Mouse (Mus musculus) MEL (cell line): ENCODE measurements at regions not wholly inside any gene's neighbourhood (a gene's known extent, or its start where the extent isn't known, plus 50 kb on each side); places are given as distances from the start of the nearest gene placed in this dataset.
A peak's percentile ranks its signal among the peaks of the same experiment; 100 is the strongest.

ENCODE experiments used
- DNase-seq: peaks from one replicate; pipeline ENCODE4 v3.0.0; 2011; ENCODE audit warnings: low read depth, low spot score
- H3K27ac ChIP-seq: 2 replicates; pipeline ENCODE4 v1.5.1; 2012; ENCODE audit warnings: low read depth, mild to moderate bottlenecking, control low read depth, low read length, moderate library complexity; ENCODE audit not compliant: control insufficient read depth
- H3K27me3 ChIP-seq, 2 experiments: fragments of 150-350 bp in 1 of 2; sonication (generic) in 1 of 2; 2 replicates each; pipeline ENCODE4 v1.6.1; 2012; ENCODE audit warnings: low read length in 2 of 2, mild to moderate bottlenecking in 2 of 2, improper control_type of control experiment in 1 of 2, moderate library complexity in 1 of 2; ENCODE audit not compliant: insufficient read depth in 2 of 2, control insufficient read depth in 1 of 2
- H3K36me3 ChIP-seq, 2 experiments: 2 replicates each; pipeline ENCODE4 v1.6.1; 2012 to 2014; ENCODE audit warnings: low read length in 2 of 2, improper control_type of control experiment in 1 of 2, inconsistent platforms in 1 of 2, mild to moderate bottlenecking in 1 of 2; ENCODE audit not compliant: insufficient read depth in 2 of 2, control insufficient read depth in 1 of 2
- H3K4me1 ChIP-seq, 2 experiments: fragments of 150-350 bp in 1 of 2; sonication (generic) in 1 of 2; 2 replicates each; pipeline ENCODE4 v1.6.1; 2012; ENCODE audit warnings: low read length in 2 of 2, improper control_type of control experiment in 1 of 2, mild to moderate bottlenecking in 1 of 2; ENCODE audit not compliant: insufficient read depth in 2 of 2, control insufficient read depth in 1 of 2
- H3K4me3 ChIP-seq, 2 experiments: fragments of 150-350 bp in 1 of 2; sonication (generic) in 1 of 2; 2 replicates each; pipeline ENCODE4 v1.5.1; 2012; ENCODE audit warnings: low read depth in 2 of 2, low read length in 2 of 2, mild to moderate bottlenecking in 2 of 2, moderate library complexity in 2 of 2, control low read depth in 1 of 2, improper control_type of control experiment in 1 of 2; ENCODE audit not compliant: control insufficient read depth in 1 of 2, insufficient read depth in 1 of 2
- H3K79me2 ChIP-seq: 2 replicates; pipeline ENCODE4 v1.6.1; 2012; ENCODE audit warnings: mild to moderate bottlenecking, low read length, moderate library complexity; ENCODE audit not compliant: control insufficient read depth, poor library complexity, insufficient read depth
- H3K9ac ChIP-seq: 2 replicates; pipeline ENCODE4 v1.6.1; 2012; ENCODE audit warnings: low read depth, mild to moderate bottlenecking, control low read depth, low read length, moderate library complexity; ENCODE audit not compliant: control insufficient read depth, poor library complexity, severe bottlenecking
- H3K9me3 ChIP-seq: fragments of 150-350 bp; sonication (generic); replicated peaks from 2 replicates; pipeline ENCODE4 v1.6.1; 2012; ENCODE audit warnings: mild to moderate bottlenecking, low read length, improper control_type of control experiment, moderate library complexity; ENCODE audit not compliant: insufficient read depth
- BHLHE40 ChIP-seq: IDR thresholded peaks from 2 replicates; pipeline ENCODE4 v1.6.1; 2012; ENCODE audit warnings: low read depth, mild to moderate bottlenecking, inconsistent platforms, low read length, improper control_type of control experiment, borderline replicate concordance
- CHD1 ChIP-seq: IDR thresholded peaks from 2 replicates; pipeline ENCODE4 v1.6.1; 2012; ENCODE audit warnings: low read depth, mild to moderate bottlenecking, inconsistent platforms, low read length, improper control_type of control experiment
- CTCF ChIP-seq, 3 experiments: IDR thresholded peaks in 2 of 3; conservative IDR thresholded peaks in 1 of 3; 2 replicates each; pipeline ENCODE4 v1.5.1; 2011 to 2012; ENCODE audit warnings: low read length in 3 of 3, low read depth in 2 of 3, mild to moderate bottlenecking in 2 of 3, improper control_type of control experiment in 1 of 3, inconsistent platforms in 1 of 3, mixed read lengths in 1 of 3, moderate library complexity in 1 of 3; ENCODE audit not compliant: control insufficient read depth in 1 of 3, insufficient read depth in 1 of 3, poor library complexity in 1 of 3, severe bottlenecking in 1 of 3
- EP300 ChIP-seq, 2 experiments: IDR thresholded peaks; 2 replicates each; pipeline ENCODE4 v1.6.1; 2011; ENCODE audit warnings: improper control_type of control experiment in 2 of 2, low read length in 2 of 2, low read depth in 1 of 2, mild to moderate bottlenecking in 1 of 2
- ETS1 ChIP-seq: IDR thresholded peaks from 2 replicates; pipeline ENCODE4 v1.6.1; 2012; ENCODE audit warnings: low read depth, mild to moderate bottlenecking, inconsistent platforms, low read length, improper control_type of control experiment, moderate library complexity
- GATA1 ChIP-seq: IDR thresholded peaks from 2 replicates; pipeline ENCODE4 v1.6.1; 2011; ENCODE audit warnings: low read depth, low read length, improper control_type of control experiment
- JUND ChIP-seq: IDR thresholded peaks from 2 replicates; pipeline ENCODE4 v1.6.1; 2011; ENCODE audit warnings: low read depth, mild to moderate bottlenecking, improper control_type of control experiment, low read length
- MAFK ChIP-seq: IDR thresholded peaks from 2 replicates; pipeline ENCODE4 v1.6.1; 2011; ENCODE audit warnings: low read depth, mild to moderate bottlenecking, low read length, improper control_type of control experiment, borderline replicate concordance
- MAZ ChIP-seq: IDR thresholded peaks from 2 replicates; pipeline ENCODE4 v1.6.1; 2012; ENCODE audit warnings: low read depth, mild to moderate bottlenecking, inconsistent platforms, low read length, improper control_type of control experiment
- MEF2A ChIP-seq: IDR thresholded peaks from 2 replicates; pipeline ENCODE4 v1.6.1; 2014; ENCODE audit warnings: low read depth, mild to moderate bottlenecking, inconsistent platforms, low read length, improper control_type of control experiment; ENCODE audit not compliant: poor library complexity, insufficient replicate concordance, severe bottlenecking; ENCODE audit errors: extremely low read depth
- MXI1 ChIP-seq: IDR thresholded peaks from 2 replicates; pipeline ENCODE4 v1.6.1; 2011; ENCODE audit warnings: mild to moderate bottlenecking, low read depth, low read length, improper control_type of control experiment
- MYB ChIP-seq: IDR thresholded peaks from 2 replicates; pipeline ENCODE4 v1.6.1; 2011; ENCODE audit warnings: mild to moderate bottlenecking, low read depth, low read length, improper control_type of control experiment
- MYC ChIP-seq: IDR thresholded peaks from 2 replicates; pipeline ENCODE4 v1.6.1; 2011; ENCODE audit warnings: low read depth, mild to moderate bottlenecking, low read length, improper control_type of control experiment, moderate library complexity
- NELFE ChIP-seq: IDR thresholded peaks from 2 replicates; pipeline ENCODE4 v1.6.1; 2011; ENCODE audit warnings: low read depth, low read length, improper control_type of control experiment
- POLR2AphosphoS2 ChIP-seq: IDR thresholded peaks from 2 replicates; pipeline ENCODE4 v1.6.1; 2011; ENCODE audit warnings: low read length, improper control_type of control experiment
- POLR2AphosphoS5 ChIP-seq: IDR thresholded peaks from 2 replicates; pipeline ENCODE4 v1.6.1; 2012; ENCODE audit warnings: low read depth, borderline replicate concordance, mild to moderate bottlenecking, inconsistent platforms, low read length, moderate library complexity, mixed read lengths
- RAD21 ChIP-seq: IDR thresholded peaks from 2 replicates; pipeline ENCODE4 v1.6.1; 2011; ENCODE audit warnings: mild to moderate bottlenecking, low read depth, low read length, improper control_type of control experiment
- RCOR1 ChIP-seq: IDR thresholded peaks from 2 replicates; pipeline ENCODE4 v1.6.1; 2012; ENCODE audit warnings: low read depth, mild to moderate bottlenecking, inconsistent platforms, low read length, improper control_type of control experiment
- SIN3A ChIP-seq: IDR thresholded peaks from 2 replicates; pipeline ENCODE4 v1.6.1; 2012; ENCODE audit warnings: low read length, improper control_type of control experiment, inconsistent platforms
- SMC3 ChIP-seq: IDR thresholded peaks from 2 replicates; pipeline ENCODE4 v1.6.1; 2011; ENCODE audit warnings: low read depth, low read length, improper control_type of control experiment
- TAL1 ChIP-seq: IDR thresholded peaks from 2 replicates; pipeline ENCODE4 v1.6.1; 2012; ENCODE audit warnings: mild to moderate bottlenecking, inconsistent platforms, low read length, moderate library complexity, mixed read lengths
- TCF12 ChIP-seq: IDR thresholded peaks from 2 replicates; pipeline ENCODE4 v1.6.1; 2014; ENCODE audit warnings: low read depth, mild to moderate bottlenecking, inconsistent platforms, low read length, improper control_type of control experiment, moderate library complexity
- UBTF ChIP-seq: IDR thresholded peaks from 2 replicates; pipeline ENCODE4 v1.6.1; 2012; ENCODE audit warnings: low read depth, mild to moderate bottlenecking, inconsistent platforms, low read length, improper control_type of control experiment, moderate library complexity, borderline replicate concordance; ENCODE audit not compliant: insufficient read depth
- USF1 ChIP-seq: IDR thresholded peaks from 2 replicates; pipeline ENCODE4 v1.6.1; 2014; ENCODE audit warnings: low read depth, mild to moderate bottlenecking, inconsistent platforms, low read length, improper control_type of control experiment, moderate library complexity
- USF2 ChIP-seq, 2 experiments: IDR thresholded peaks; 2 replicates each; pipeline ENCODE4 v1.6.1; 2011 to 2012; ENCODE audit warnings: improper control_type of control experiment in 2 of 2, low read length in 2 of 2, borderline replicate concordance in 1 of 2, inconsistent platforms in 1 of 2, low read depth in 1 of 2, mild to moderate bottlenecking in 1 of 2; ENCODE audit not compliant: insufficient read depth in 1 of 2
- ZNF384 ChIP-seq: IDR thresholded peaks from 2 replicates; pipeline ENCODE4 v1.6.1; 2012; ENCODE audit warnings: low read depth, mild to moderate bottlenecking, inconsistent platforms, low read length, improper control_type of control experiment

- Histone ChIP-seq H3K79me2 (no peaks in the 10 kb centered on the region), H3K27ac (peak overlapping the region; percentile 81), H3K4me3 (peak overlapping the region in 1 of 2 experiments; percentile 5; a peak in 1 of 4 replicates), H3K9ac (peak overlapping the region; percentile 12; the same call in 1 of the 2 replicates), H3K4me1 (peaks cover 0 to 20% of the 10 kb centered on the region in 2 experiments; a peak in 3 of 4 replicates), H3K36me3 (peaks cover 0 to 12% of the 10 kb centered on the region in 2 experiments; a peak in 2 of 4 replicates), H3K27me3 (no peaks in the 10 kb centered on the region), H3K9me3 (no peaks in the 10 kb centered on the region)
- TF ChIP-seq RCOR1 (peak; percentile 61; the same call in 1 of the 2 replicates), MEF2A (peak; percentile 37; the same call in 1 of the 2 replicates), MYB (0 out of 2 replicates have a peak, but pooled peaks have one; percentile 37), BHLHE40 (peak; percentile 59; the same call in 1 of the 2 replicates), GATA1 (peak; percentile 95), MYC (peak; percentile 56; the same call in 1 of the 2 replicates), ETS1 (peak; percentile 72), SIN3A (no peak), MXI1 (peak; percentile 38; the same call in 1 of the 2 replicates), POLR2AphosphoS5 (no peak), USF2 (IDR thresholded peaks at IDR 0.05; ENCODE audit: borderline replicate concordance in 1 of 2, insufficient read depth in 1 of 2, low read depth in 1 of 2, low read length in 2 of 2) (peak in 1 of 2 experiments; percentile 66; a peak in 2 of 4 replicates), CTCF (IDR thresholded peaks at IDR 0.05 in 2 of 3, conservative IDR thresholded peaks at IDR 0.05 in 1 of 3; ENCODE audit: control insufficient read depth in 1 of 3, insufficient read depth in 1 of 3, low read depth in 2 of 3, low read length in 3 of 3, poor library complexity in 1 of 3, severe bottlenecking in 1 of 3) (no peak), TAL1 (peak; percentile 49), POLR2AphosphoS2 (no peak), TCF12 (peak; percentile 94), EP300 (IDR thresholded peaks at IDR 0.05; ENCODE audit: low read depth in 1 of 2, low read length in 2 of 2) (peak; percentile 91 to 92), USF1 (peak; percentile 91)
- peak; percentile 79 for DNase-seq
Measured at GRCm38 (mm10) chr16:95100954-95101353, 103.5 kb upstream of the Kcnj6 start.

- DNase-seq: no peak
- TF ChIP-seq CHD1 (no peak), NELFE (no peak), JUND (no peak), UBTF (no peak), MAZ (no peak), ZNF384 (no peak), POLR2AphosphoS2 (no peak), RCOR1 (no peak), CTCF (IDR thresholded peaks at IDR 0.05 in 2 of 3, conservative IDR thresholded peaks at IDR 0.05 in 1 of 3; ENCODE audit: control insufficient read depth in 1 of 3, insufficient read depth in 1 of 3, low read depth in 2 of 3, low read length in 3 of 3, poor library complexity in 1 of 3, severe bottlenecking in 1 of 3) (no peak), MAFK (no peak), SMC3 (no peak), RAD21 (no peak)
- TF ChIP-seq, all 39 proteins: peak for 0
- Histone ChIP-seq H3K4me1 (no peaks in the 10 kb centered on the region), H3K79me2 (no peaks in the 10 kb centered on the region), H3K9me3 (no peaks in the 10 kb centered on the region), H3K27me3 (no peaks in the 10 kb centered on the region; a peak in 1 of 4 replicates), H3K4me3 (no peak overlapping the region), H3K36me3 (no peaks in the 10 kb centered on the region), H3K27ac (no peak overlapping the region), H3K9ac (no peak overlapping the region)
Measured at GRCm38 (mm10) chr16:95117531-95117930, 120.0 kb upstream of the Kcnj6 start.
